Mouse (Mus musculus) urinary bladder, postnatal 14 days (tissue): ENCODE results near the gene Ankfy1.
"Not testable (repeated sequence)": the region's sequence is repeated elsewhere in the genome, so short reads cannot be mapped to it uniquely, and the experiment has no call there.

Source experiments
- DNase-seq: peaks from one replicate; pipeline ENCODE4 v3.0.0; 2021; ENCODE audit warnings: low spot score

Ankfy1 gene

DNA sequence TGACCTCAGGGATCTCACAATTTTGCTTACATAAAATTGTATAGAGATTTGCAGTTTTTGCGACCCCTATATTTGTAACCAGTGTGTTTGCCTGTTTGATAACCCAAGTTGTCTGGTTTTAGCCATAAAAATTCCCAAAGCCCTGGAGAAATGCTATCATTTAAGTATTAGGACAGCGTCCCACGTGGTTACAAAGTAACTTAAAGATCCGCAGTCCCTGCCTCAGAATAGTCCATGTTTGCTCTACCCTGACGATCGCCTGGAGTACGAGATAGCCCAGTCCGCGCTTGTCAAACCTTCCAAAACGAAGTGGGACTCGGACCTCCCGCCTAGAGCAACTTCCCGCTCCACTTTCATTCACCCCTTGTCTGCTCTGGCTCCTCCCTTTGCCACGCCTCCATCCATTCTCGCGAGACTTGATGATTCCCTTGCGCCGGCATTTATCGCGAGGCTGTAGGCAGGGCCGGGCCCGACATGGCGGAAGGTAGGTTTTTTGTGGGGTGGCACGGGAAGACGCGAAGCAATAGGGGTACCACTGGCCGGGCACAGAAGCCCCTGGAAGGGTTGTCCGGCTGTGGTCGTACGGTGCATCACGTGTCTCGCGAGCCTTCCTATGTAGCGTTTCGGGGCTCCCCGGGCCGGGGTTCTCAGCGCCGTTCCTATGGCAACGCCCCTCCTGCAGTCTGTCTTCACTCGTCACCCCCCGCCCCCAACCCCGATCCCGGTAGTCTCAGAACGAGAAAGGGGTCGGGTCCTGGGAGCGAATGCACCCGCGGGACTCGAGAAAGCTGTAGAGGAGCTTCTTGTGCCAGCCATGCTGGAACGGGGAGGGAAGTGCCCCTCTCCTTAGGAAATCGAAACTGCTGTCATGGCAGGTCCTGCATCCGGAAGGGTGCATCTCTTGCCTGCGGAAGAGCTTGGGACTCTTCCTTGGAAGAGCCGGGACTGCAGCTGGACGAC is at the start of gene Ankfy1:
Gene Ankfy1 (plus strand): TSS at position 456 of the 960 bp plus-strand sequence.
- DNase-seq, result peak; percentile 99

DNA sequence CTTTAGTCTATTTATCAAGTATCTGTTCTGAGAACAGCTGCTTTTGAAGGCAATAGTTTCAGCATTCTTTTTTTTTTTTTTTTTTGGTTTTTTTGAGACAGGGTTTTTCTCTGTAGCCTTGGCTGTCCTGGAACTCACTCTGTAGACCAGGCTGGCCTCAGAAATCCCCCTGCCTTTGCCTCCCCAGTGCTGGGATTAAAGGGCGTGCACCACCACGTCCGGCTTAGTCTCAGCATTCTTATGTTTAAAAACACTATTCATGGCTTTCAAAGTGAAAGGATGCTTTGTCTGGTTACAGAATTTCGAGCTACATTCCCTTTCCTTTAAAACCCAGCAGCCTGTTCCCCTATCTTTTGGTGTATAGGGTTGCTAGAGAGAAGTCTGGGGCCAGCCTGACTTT is 47.1 kb upstream of the Ankfy1 start:
- DNase-seq, result no peak

DNA sequence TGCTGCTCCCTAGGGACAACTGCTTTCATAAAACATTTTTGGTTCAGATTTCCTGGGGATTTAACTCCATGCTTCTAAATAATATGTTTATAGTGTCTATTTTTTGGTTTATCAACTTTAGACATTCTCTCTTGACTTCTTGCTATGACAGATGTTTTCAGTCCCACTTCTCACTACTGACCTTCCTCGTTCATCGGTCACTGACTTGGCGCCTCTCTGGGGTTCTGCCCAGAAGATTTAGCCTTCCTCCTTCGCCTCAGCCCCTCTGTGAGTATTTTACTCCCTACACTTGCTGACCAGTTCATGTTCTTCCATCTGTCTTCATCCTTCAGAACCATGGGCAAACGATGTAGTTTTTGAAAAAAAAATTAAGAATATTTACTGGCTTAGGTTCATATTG is 44.4 kb upstream of the Ankfy1 start:
- DNase-seq, result no peak

DNA sequence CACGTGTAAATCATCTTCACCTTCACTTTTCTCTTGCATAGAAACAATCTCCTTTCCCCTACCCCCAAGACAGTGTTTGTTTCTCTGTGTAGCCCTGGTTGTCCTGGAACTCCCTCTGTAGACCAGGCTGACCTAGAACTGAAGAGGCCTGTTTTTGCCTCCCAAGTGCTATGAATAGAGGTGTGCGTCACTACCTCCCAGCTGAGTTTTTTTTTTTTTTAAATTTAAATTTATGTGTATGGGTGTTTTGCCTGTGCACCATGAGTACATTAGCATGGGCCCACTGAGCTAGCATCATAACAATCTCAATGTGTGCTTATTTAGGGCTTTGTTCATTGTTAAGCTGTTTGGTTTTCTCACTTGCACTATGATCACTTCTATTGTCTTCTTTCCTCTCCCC is 39.5 kb upstream of the Ankfy1 start:
- no peak for DNase-seq

DNA sequence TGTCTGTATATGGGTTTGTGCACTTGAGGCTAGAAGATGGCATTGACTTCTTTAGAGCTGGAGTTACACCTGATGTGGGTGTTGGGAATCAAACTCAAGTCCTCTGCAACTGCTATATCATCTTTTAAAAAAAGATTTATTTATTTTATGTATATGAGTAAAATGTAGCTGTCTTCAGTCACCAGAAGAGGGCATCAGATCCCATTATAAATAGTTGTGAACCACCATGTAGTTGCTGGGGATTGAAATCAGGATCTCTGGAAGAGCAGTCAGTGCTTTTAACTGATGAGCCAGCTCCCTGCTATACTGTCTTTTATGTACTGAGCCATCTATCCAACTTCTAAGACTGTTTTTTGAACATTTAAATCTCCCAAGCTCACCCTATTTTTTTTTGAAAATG is 29.9 kb upstream of the Ankfy1 start:
- no peak for DNase-seq

DNA sequence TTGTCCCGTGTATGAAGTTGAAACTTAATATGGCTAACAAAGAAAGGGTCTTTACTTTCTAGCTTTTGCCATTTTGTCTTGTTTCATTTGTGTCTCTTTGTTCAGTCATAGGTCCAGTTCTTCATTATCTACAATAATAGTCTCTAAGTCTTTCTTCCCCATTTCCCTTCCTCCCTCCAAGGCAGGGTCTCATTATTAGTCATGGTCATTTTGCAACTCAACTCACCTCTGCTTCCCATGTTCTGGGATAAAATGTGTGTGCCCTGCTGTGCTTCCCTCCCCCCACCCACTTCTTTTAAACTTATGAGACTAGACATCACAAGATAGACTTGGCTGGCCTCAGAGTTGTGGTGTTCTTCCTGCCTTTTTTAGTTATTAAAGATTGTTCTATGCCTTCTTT is 29.4 kb upstream of the Ankfy1 start:
- no peak for DNase-seq

DNA sequence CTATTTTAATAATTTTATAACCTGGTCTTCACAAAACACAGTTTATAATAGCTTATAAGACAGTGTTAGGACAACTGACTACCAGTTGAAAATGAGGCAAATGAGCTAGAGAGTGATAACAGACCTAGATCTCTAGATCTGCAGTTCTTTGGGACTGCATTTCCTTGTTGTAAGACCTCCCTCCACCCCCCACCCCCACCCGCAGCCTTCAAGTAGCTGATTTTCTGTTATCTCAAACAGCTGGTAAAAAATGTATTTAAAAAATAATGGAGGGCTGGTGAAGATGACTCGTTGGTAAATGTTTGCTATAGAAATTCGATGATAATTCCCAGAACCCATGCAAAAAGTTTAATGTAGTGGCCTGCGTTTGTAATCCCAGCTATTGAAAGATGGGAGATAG is 25.2 kb upstream of the Ankfy1 start:
- DNase-seq, result no peak

DNA sequence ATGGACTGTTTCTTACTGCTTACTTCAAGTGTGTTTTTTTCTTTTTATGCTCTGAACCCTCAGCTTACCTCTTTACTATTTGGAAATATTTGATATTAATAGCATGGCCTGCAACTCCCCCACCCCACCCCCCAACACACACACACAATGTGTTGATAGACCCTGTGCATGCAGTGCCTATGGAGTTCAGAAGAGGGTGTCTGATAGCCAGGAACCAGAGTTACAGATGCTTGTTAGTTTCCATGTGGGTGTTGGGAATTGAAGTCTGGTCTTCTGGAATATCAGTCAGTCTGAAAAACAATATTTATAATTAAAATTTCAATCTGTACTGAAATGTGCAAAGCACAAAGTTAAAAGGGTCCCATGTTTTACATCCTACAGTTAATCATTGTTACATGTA is 19.2 kb upstream of the Ankfy1 start:
- no peak for DNase-seq

DNA sequence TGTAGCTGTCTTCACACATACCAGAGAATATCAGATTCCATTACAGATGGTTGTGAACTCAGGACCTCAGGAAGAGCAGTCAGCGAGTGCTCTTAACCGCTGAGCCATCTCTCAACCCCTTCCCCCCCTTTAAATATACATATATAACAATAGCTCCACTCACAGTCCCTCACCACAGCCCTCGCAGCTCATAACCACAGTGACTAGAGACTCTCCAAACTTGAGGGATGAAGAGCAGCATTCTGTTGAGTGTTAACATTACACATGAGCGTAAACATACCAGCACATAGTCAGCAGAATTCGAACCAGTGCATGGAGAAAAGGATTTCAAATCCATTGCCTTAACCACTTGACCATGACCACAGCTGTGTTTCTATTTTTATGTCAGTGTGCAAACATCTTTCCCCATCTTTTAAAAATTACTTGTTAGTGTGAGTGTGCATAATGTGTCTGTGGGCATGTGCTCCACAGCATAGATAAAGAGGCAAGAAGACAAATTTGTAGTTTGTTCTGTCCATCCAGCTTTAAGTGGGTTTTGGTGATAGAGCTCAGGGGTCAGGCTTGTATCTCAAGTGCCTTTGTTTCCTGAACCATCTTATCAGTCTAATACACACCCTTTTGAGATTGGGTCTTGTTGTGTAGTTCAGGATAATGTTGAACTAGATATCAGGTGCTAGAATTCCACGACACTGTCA is 18.4 kb upstream of the Ankfy1 start:
- DNase-seq, result no peak

DNA sequence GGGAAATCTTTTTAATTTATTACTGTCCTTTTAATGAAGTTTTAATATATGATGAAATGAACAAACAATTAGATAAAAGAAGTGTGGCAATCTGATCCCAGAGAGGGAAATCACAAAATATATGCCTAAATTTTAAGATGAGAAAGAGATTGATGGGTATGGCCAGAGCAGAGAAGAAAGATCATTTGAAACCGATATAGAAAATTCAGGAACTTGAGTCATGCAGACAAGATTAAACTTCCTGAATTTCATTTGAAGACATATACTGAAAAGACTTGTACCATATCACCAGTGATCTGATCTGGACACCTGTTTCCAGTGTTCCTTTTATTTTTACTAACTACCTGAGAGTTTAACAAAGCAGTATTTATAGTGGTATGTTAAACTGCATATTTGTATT is 17.4 kb upstream of the Ankfy1 start:
- no peak for DNase-seq

DNA sequence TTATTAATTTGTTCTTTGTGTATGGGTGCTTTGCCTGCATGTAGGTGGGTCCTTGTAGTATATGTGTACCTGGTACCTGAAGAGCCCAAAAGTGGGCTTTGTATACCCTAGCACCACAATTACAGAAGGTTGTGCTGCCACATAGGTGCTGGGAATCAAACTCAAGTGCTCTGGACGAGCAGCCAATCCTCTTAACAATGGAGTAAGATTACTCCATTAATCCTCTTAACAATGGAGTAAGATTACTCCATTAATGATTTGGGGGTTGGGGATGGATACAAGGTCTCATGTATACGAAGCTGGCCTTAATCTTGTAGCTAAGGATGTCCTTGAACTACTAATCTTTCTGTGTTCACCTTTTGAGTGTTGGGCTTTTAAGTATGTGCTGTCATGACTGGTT is 14.5 kb upstream of the Ankfy1 start:
- DNase-seq, result no peak

DNA sequence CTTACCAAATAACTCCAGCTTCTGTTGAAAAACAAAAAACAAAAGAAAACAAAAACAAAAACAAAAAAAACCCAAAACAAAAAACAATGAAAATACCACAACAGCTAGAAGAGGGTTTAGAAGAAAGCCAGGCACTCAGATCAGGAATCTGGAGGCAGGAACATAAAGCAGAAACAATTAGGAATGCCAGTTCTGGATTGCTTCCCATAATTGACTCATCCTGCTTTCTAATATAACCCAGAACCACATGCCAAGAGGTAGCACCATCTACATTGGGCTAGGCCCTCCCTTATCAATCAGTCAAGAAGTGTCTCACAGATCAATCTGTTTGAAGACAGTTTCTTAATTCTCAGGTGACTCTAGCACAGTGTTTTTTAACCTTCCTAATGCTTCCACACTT is 9.1 kb upstream of the Ankfy1 start:
- no peak for DNase-seq

DNA sequence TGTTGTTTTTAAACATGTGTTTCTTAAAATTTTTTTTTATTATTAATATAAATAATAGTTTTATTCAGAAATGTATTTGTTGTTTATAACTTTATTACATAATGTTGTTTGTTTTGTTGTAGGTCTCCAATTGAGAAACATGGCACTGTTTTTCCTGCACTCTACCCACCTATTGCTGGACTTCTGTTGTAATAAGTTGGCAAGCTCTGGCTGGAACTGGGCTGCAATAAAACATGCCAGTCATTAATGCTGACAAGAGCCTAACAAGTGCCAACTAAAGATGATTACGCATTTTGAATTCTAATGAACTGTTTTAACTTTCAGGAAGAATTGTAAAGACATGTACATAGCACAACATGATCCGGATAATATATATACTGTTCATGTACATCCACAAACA is 6.4 kb upstream of the Ankfy1 start:
- DNase-seq, result no peak

DNA sequence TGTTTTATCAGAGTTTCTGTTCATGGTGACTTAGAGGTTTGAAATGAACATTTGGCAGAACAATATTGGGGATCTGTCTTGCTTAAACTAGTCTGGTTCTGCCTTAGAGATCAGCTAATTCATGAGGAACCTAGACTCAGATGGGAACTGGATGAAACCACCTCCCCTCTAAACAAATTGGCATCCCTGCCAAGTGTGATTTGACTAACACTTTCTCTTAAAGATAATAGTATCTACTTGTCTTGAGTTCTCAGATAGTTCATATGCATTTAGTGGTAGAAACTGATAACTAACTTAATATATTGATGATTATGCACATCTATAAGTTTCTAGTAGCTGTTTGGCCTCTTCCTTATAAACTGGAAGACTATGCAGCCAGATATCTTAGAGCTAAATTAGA is 3.1 kb upstream of the Ankfy1 start:
- DNase-seq, result no peak

DNA sequence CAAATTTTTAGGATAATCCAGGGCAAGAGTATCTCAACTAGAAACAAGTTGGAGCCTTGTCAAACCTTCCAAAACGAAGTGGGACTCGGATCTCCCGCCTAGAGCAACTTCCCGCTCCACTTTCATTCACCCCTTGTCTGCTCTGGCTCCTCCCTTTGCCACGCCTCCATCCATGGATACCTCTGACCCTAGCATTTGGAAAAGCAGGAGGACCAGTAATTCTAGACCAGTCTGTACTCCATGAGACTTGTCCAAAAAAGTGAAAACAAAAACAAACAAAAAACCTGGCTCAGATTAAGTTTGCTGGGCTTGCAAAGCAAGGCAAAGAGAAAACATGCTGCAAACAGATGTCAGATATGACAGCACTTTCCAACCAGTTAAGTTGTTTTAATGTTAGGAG is 1.6 kb upstream of the Ankfy1 start:
- DNase-seq, result no peak

DNA sequence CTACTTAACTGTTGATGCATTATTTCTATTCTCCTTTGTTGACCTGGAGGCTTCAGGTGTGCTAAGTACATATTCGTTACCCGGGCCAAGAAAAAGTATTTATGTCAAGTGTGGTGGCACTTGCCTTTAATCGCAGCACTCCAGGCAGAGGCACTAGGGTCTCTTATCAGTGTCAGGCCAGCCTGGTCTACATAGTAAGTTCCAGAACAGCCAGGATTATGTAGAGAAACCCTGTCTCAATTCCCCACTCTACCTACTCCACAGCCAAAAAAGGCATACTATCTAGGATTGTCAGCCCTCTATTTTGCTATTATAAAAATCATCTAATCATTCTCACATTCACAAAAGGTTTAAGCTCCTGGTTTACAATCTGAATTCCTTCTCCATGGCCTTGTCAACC is 691 bp upstream of the Ankfy1 start:
- no peak for DNase-seq

DNA sequence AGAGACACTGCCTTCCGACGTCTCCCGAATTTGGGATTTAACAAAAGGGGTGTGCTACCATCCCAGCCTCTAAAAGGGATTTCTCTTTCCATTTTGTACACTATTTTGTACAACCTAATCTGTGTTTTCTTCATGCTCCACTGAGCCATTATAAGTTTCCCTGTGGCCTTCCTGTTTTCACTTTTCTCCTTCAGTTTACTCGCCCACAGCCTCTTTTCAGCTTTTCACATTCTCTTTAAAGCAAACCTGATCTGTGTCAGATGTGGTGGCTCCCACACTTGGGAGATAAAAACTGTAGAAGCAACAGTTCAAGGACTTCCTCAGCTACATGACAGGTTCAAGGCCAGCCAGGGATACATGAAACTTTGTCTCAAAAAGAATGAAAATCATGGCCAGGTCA is 2.5 kb downstream of the Ankfy1 start:
- no peak for DNase-seq

DNA sequence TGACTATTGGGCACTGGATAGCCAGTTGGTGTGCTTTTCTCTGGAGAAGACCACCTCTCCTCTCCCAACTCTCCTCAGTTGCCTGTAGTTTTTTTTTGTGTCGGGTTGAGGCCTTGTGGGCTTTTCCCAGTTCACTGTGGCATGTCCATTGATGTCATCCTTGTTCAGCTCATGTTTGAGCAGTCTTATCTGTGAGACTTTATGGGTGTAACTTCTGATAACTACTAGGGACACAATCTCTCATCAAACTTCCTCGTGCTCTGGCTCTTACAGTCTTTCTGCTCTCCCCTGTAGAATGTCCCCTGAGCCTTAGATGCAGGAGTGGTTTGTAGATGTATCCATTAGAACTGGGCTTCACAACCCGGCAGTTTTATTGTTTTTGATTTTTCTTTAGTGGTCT is 5.2 kb downstream of the Ankfy1 start:
- no peak for DNase-seq

DNA sequence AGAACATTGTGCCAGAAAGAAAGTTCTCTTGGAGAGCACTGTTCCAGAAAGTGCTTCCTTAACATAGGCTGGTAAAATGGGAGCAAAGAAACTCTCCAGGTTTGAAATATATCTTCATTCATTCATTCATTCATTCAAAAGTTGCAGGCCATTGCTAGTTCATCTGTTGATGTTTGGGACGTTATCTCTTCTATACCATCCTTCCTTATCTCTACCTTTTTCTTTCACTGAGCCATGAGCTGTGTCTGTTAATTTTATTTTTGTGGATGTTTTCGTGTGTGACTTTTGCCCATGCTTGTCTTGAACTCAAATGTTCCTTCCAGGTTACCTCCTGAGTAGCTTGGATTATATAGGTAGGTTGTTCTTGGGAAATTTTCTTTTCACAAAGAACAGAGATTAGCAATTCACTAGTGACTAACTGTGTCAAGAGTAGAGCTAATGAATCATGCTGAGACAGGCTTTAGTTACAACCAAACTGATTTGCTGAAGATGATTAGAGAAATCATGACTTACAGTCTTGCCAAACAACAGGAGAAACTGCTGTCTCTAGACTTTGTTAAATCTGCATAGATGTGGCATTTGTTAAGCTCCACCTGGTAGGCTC is 6.7 kb downstream of the Ankfy1 start:
- no peak for DNase-seq

DNA sequence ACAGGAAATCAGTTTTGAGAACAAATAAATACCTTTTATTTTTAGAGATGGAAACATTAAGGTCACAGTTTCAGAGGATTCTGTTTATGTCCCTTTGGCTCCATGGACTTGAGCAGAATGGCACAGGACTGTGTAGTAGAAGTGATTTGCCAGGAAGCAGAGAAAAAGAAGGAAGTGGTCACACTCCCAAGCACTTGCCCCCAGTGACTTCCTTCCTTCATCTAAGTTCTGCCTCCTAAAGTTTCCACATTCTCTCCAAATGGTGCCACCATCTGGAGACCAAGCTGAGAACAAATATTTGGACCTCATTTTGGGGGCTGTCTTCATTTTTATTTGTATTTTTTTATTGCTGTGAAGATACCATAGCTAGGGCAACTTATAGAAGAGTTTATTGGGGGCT is 7.5 kb downstream of the Ankfy1 start:
- DNase-seq, result no peak

DNA sequence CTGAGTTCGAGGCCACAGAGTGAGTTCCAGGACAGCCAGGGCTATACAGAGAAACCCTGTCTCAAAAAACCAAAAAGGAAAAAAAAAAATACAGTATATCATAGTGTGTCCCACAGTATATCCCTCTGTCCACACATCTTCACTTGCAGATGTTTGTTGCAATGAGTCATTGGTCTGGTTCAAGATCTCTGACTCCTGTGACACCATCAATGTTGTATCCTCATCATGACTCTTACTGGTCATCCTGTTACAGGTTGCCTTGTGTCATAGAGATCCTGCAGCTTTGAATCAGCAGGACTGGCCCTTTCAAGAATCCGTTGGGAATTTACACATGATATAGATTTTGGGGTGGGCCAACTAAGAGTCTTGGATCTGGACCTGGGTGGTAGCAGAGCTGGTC is 15.3 kb downstream of the Ankfy1 start:
- DNase-seq, result not testable (repeated sequence)

DNA sequence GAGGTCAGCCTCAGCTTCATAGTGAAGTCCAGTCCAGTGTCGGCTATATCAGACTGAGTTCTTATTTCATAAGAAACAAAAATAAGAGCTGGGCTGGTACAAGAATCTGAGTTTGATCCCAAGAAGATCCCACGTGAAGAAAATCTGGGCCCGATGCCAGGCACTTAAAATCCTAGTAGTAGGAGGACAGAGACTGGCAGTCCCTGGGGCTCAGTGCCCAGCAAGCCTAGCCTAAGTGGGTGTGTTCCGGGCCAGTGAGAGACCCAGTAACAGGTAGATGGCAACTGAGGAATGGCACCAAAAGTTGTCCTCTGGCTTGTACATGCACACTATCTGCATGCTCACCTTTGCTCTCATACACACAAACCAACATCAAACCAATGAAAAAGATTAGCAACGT is 22.9 kb downstream of the Ankfy1 start:
- DNase-seq, result peak; percentile 19

DNA sequence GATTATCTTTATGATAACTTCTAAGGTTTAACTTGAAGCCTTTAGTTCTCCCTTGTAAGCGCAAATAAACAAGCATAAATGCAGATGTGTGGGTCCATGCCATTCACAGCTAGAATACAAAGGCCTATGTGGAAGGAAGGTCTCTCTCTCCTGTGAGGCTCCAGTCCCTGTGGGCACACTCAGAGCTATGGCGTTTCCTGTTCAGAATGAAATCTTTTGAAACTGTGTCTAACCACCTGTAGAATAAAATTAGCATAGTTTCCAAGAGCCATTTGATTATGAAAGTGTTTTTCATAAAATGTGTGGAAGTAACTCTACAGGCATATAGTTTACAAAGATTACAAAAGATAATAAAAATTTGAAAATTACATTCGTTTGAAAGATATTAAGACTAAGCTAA is 28.4 kb downstream of the Ankfy1 start:
- DNase-seq, result no peak
